Mouse (Mus musculus): ENCODE data around the gene Crmp1. TPM values are rescaled to one million over a fixed set of nuclear protein-coding genes. Genes with fewer than 3 reads are reported as not detected.

Crmp1 gene
- total RNA-seq, 2 experiments from 2014 or later: not detected

Other genes starting within 250 kb of the Crmp1 start
- gene Gm1043, start 156.6 kb upstream of the Crmp1 start, total RNA-seq (2015; ENCODE audit: low replicate concordance): 1.7 TPM in 1 of 2 replicates, not detected in the other
- 0.08 and 0.77 TPM in 2 replicates for gene Gm1043, start 156.6 kb upstream of the Crmp1 start, total RNA-seq (2017; ENCODE audit: low replicate concordance)
- gene Evc, start 95.0 kb downstream of the Crmp1 start, total RNA-seq (2015; ENCODE audit: low replicate concordance): not detected in 2 replicates
- gene Evc, start 95.0 kb downstream of the Crmp1 start, total RNA-seq (2017; ENCODE audit: low replicate concordance): 0.51 TPM in 1 of 2 replicates, not detected in the other
- gene Evc2, start 96.6 kb downstream of the Crmp1 start, total RNA-seq (2015; ENCODE audit: low replicate concordance): not detected in 2 replicates
- not detected in 2 replicates for gene Evc2, start 96.6 kb downstream of the Crmp1 start, total RNA-seq (2017; ENCODE audit: low replicate concordance)